Mouse (Mus musculus): ENCODE measurements around the gene Gm1043. TPM values are rescaled to one million over a fixed set of nuclear protein-coding genes. Genes with fewer than 3 reads are reported as not detected.

Gm1043 gene
- polyA plus RNA-seq, 1 experiment, result not detected

DNA sequence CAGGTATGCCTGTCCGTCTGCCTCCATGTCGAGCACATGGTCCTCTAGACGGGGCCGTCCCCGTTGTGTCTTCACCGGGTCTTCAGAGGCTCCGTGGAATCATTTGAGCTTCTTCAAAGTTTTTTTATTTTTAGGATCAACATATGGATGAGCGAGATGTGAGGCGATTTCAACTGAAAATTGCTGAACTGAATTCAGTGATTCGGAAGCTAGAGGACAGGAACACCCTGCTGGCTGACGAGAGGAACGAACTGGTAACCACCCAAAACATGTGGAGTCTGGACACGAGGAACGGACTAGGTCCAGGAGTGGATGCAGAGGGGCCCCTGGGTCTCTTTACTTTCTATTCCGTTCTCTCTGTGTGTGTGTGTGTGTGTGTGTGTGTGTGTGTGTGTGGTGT, 16.5 kb downstream of the Gm1043 start:
- Histone ChIP-seq H3K4me1 (ENCODE audit: control insufficient read depth) (no peaks in the 10 kb centered on the region), H3K4me3 (replicated peaks) (no peak overlapping the region), H3K27me3 (ENCODE audit: control insufficient read depth) (no peaks in the 10 kb centered on the region), H3K36me3 (ENCODE audit: control insufficient read depth) (no peaks in the 10 kb centered on the region), H3K9me3 (ENCODE audit: control insufficient read depth, low read length) (no peaks in the 10 kb centered on the region)
- TF ChIP-seq TAL1 (IDR thresholded peaks at IDR 0.05; ENCODE audit: low read length) (no peak), GATA1 (IDR thresholded peaks at IDR 0.05; ENCODE audit: low read length) (no peak)

- Histone ChIP-seq H3K4me1 (ENCODE audit: control insufficient read depth) (no peaks in the 10 kb centered on the region), H3K27me3 (ENCODE audit: control insufficient read depth) (no peaks in the 10 kb centered on the region), H3K4me3 (replicated peaks) (no peak overlapping the region), H3K9me3 (ENCODE audit: control insufficient read depth, low read length) (no peaks in the 10 kb centered on the region), H3K36me3 (ENCODE audit: control insufficient read depth) (no peaks in the 10 kb centered on the region)
- TF ChIP-seq GATA1 (IDR thresholded peaks at IDR 0.05; ENCODE audit: low read length), result no peak
- TF ChIP-seq TAL1 (IDR thresholded peaks at IDR 0.05; ENCODE audit: low read length), result no peak
Measured at GRCm38 (mm10) chr5:37102056-37102455, 16.9 kb downstream of the Gm1043 start.

DNA sequence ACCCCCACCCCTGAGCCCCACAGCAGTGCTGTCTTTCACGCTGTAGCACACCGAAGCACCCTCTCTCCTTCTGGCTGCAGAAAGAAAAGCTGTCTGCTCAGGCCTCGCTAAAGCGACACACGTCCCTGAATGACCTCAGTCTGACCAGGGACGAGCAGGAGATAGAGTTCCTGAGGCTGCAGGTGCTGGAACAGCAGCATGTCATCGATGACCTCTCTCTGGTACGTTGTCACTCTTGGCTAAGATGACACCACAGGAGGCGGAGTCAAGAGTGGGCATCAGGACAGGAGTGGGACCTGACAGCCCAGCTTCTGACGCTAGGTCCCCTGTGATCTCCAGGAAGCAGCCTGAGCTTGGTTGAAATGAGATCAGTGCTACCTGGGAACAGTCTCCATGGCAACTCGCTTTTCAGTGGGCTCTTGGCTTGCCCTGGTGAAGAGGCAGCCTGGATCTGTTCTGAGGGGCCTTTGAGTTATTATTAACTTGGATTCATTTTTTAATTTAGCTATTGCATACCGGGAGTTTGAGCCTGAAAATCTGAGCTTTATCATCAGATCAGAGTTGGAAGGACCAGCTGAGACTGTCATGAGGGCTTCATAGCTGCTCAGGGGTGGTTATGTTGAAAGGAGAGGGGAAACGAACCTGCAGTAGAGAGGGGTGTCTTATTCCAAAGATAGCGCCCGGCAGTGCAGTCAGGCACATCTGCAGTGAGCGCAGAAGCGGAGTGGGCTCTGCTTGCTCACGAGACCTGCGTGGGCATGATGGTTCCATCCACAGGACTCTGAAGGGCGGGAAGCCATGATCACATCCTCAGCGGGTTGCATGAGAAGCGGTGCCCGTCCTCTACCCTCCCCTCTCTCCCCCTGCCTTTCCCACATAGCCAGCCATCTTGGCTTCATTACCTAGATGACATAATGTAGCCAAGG, 20.6 kb downstream of the Gm1043 start:
- Histone ChIP-seq H3K27me3 (ENCODE audit: control insufficient read depth) (no peaks in the 10 kb centered on the region), H3K9me3 (ENCODE audit: control insufficient read depth, low read length) (no peaks in the 10 kb centered on the region), H3K36me3 (ENCODE audit: control insufficient read depth) (no peaks in the 10 kb centered on the region), H3K4me3 (replicated peaks) (no peak overlapping the region), H3K4me1 (ENCODE audit: control insufficient read depth) (no peaks in the 10 kb centered on the region)
- TF ChIP-seq GATA1 (IDR thresholded peaks at IDR 0.05; ENCODE audit: low read length) (no peak), TAL1 (IDR thresholded peaks at IDR 0.05; ENCODE audit: low read length) (no peak)

GRCm38 (mm10) chr5:37107111-37107510, 21.9 kb downstream of the Gm1043 start:
- Histone ChIP-seq H3K9me3 (ENCODE audit: control insufficient read depth, low read length) (no peaks in the 10 kb centered on the region), H3K27me3 (ENCODE audit: control insufficient read depth) (no peaks in the 10 kb centered on the region), H3K4me3 (replicated peaks) (no peak overlapping the region), H3K4me1 (ENCODE audit: control insufficient read depth) (no peaks in the 10 kb centered on the region), H3K36me3 (ENCODE audit: control insufficient read depth) (no peaks in the 10 kb centered on the region)
- TF ChIP-seq TAL1 (IDR thresholded peaks at IDR 0.05; ENCODE audit: low read length) (no peak), GATA1 (IDR thresholded peaks at IDR 0.05; ENCODE audit: low read length) (no peak)

DNA sequence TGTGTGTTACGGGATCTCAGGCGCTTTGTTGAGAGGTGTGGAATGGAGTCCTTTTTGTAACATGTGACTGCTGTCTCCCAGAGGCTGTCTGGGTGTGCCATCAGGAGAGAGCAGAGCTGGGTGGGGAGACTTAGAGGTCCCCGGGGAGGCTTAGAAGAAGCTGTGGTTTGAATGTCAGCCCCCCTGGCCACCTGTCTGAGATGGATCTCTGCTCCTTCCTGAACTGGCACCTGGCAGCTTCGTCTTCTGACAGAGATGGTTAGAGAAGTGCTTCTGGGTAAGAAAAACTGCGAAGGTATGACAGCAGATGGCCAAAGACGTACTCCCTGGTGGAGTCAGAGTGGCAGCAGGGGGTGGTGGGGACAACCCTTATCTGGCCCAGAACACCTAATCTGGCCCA, 22.4 kb downstream of the Gm1043 start:
- Histone ChIP-seq H3K36me3 (ENCODE audit: control insufficient read depth) (no peaks in the 10 kb centered on the region), H3K4me3 (replicated peaks) (no peak overlapping the region), H3K4me1 (ENCODE audit: control insufficient read depth) (no peaks in the 10 kb centered on the region), H3K9me3 (ENCODE audit: control insufficient read depth, low read length) (no peaks in the 10 kb centered on the region), H3K27me3 (ENCODE audit: control insufficient read depth) (no peaks in the 10 kb centered on the region)
- TF ChIP-seq TAL1 (IDR thresholded peaks at IDR 0.05; ENCODE audit: low read length), result no peak
- no peak for TF ChIP-seq GATA1 (IDR thresholded peaks at IDR 0.05; ENCODE audit: low read length)

GRCm38 (mm10) chr5:37109280-37109849, 24.2 kb downstream of the Gm1043 start:
- no peak for TF ChIP-seq GATA1 (IDR thresholded peaks at IDR 0.05; ENCODE audit: low read length)
- TF ChIP-seq TAL1 (IDR thresholded peaks at IDR 0.05; ENCODE audit: low read length), result no peak
- Histone ChIP-seq H3K9me3 (ENCODE audit: control insufficient read depth, low read length) (no peaks in the 10 kb centered on the region), H3K4me1 (ENCODE audit: control insufficient read depth) (no peaks in the 10 kb centered on the region)

DNA sequence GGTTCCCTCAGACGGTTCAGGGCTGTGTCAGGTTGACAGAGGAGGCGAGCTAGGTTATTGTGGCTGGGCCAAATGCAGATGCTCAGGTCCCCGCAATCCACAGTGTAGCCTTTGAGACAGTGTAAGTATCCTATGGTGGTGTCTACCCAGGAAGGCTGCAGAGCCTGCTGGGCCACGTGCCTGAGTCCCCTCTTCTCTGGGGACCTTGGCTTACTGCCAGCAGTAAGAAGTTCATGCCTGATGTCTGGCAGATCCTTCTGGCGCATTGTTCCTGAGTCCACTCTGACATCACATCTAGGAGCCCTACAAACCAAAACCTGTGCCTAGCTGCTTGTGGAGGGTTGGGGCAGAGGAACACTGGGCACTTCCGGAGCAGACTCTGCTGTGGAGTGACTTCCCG, 27.2 kb downstream of the Gm1043 start:
- Histone ChIP-seq H3K4me1 (ENCODE audit: control insufficient read depth) (no peaks in the 10 kb centered on the region), H3K4me3 (replicated peaks) (no peak overlapping the region), H3K9me3 (ENCODE audit: control insufficient read depth, low read length) (no peaks in the 10 kb centered on the region), H3K36me3 (ENCODE audit: control insufficient read depth) (no peaks in the 10 kb centered on the region), H3K27me3 (ENCODE audit: control insufficient read depth) (no peaks in the 10 kb centered on the region)
- TF ChIP-seq TAL1 (IDR thresholded peaks at IDR 0.05; ENCODE audit: low read length), result no peak
- no peak for TF ChIP-seq GATA1 (IDR thresholded peaks at IDR 0.05; ENCODE audit: low read length)

More at GRCm38 (mm10) chr5:37109280-37109849, 24.2 kb downstream of the Gm1043 start:
- H3K4me3 ChIP-seq (replicated peaks), result no peak overlapping the region
- no peaks in the 10 kb centered on the region for H3K27me3 ChIP-seq (ENCODE audit: control insufficient read depth)
- H3K36me3 ChIP-seq (ENCODE audit: control insufficient read depth), result no peaks in the 10 kb centered on the region

GRCm38 (mm10) chr5:37117126-37117525, 32.0 kb downstream of the Gm1043 start:
- Histone ChIP-seq H3K27me3 (ENCODE audit: control insufficient read depth) (no peaks in the 10 kb centered on the region), H3K4me3 (replicated peaks) (no peak overlapping the region), H3K36me3 (ENCODE audit: control insufficient read depth) (no peaks in the 10 kb centered on the region), H3K9me3 (ENCODE audit: control insufficient read depth, low read length) (no peaks in the 10 kb centered on the region), H3K4me1 (ENCODE audit: control insufficient read depth) (no peaks in the 10 kb centered on the region)
- TF ChIP-seq GATA1 (IDR thresholded peaks at IDR 0.05; ENCODE audit: low read length), result no peak
- TF ChIP-seq TAL1 (IDR thresholded peaks at IDR 0.05; ENCODE audit: low read length), result no peak

DNA sequence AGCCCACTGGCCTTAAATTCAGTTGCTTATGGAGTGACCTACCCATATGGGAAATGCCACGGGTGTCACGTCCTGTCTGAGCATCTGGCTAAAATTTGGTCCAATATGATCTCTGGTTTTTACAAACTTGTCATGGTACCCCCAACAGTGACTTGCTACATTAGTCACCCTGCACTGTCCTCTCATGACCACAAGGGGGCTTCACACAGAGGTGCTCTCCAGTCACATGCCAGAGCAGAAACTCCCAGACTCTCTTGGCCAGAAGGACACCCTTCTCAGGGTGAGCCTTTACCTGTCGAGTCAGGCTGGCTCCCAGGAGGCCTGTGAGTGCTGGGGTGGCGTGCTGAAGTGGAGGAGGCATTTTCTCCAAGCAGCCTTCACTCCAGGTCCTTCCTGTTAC, 33.1 kb downstream of the Gm1043 start:
- TF ChIP-seq GATA1 (IDR thresholded peaks at IDR 0.05; ENCODE audit: low read length) (no peak), TAL1 (IDR thresholded peaks at IDR 0.05; ENCODE audit: low read length) (no peak)
- Histone ChIP-seq H3K9me3 (ENCODE audit: control insufficient read depth, low read length) (no peaks in the 10 kb centered on the region), H3K4me3 (replicated peaks) (no peak overlapping the region)

More for the DNA sequence above, 33.1 kb downstream of the Gm1043 start:
- no peaks in the 10 kb centered on the region for H3K4me1 ChIP-seq (ENCODE audit: control insufficient read depth)
- H3K27me3 ChIP-seq (ENCODE audit: control insufficient read depth), result no peaks in the 10 kb centered on the region
- no peaks in the 10 kb centered on the region for H3K36me3 ChIP-seq (ENCODE audit: control insufficient read depth)
